Mouse (Mus musculus): ENCODE data around the gene Gck. TPM values are rescaled to one million over a fixed set of nuclear protein-coding genes. Genes with fewer than 3 reads are reported as not detected.

The Gck gene
- 1.7 TPM in 1 of 2 replicates, not detected in the other for polyA plus RNA-seq (2012; ENCODE audit: insufficient read depth, low replicate concordance)

DNA sequence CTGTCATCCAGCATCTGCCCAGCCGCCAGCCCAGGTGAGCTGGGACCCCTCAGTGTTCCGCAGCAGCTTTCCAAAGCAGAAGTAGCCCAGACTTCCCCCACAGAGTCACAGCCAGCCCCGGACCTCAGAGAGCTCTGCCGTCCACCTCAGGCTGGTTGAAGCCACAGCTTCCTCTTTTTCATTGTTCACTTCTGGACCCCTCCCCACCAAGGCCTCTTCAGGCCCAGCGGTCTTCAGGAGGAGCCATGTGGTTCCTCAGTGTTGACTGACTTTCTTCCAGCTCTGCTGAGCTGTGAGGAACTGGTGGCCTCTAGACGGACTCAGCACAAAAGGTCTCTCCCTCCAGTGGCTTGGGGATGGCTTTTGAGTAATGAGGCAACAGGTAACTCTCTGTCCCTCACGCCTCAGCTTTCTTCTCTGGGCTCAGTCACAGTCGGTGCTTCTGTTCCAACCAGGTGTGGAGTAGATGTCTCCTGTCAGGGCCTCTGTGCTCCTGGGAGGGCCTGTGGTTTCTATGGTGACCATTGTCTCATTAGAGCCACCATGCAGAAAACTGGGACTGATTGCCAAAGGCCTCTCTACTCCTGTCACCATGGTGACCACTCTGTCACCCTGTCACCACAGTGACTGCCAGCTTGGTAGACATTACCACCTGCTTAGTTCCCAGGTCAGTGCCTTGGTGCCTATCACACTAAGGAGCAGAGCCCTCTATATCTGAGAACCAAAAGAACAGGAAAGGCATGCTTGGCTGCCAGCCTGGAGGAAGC lies at the start of gene Gck:
Gene Gck, minus strand, starts transcription at position 496 of the 767 bp plus-strand sequence.
- Histone ChIP-seq H3K27me3 (replicated peaks) (peaks cover 12% of the 10 kb centered on the region), H3K36me3 (replicated peaks; ENCODE audit: low read length) (no peaks in the 10 kb centered on the region), H3K9me3 (no peaks in the 10 kb centered on the region), H3K4me3 (replicated peaks) (no peak within 1 kb of the TSS), H3K4me1 (peaks cover 36% of the 10 kb centered on the region)
- TF ChIP-seq FLI1 (IDR thresholded peaks at IDR 0.05; ENCODE audit: low read length), result no peak
- TF ChIP-seq GATA1 (IDR thresholded peaks at IDR 0.05; ENCODE audit: borderline replicate concordance, low read length), result no peak

GRCm38 (mm10) chr11:5998472-5998871 lies 48.6 kb upstream of the Gck start:
- Histone ChIP-seq H3K4me1 (peaks cover 35% of the 10 kb centered on the region), H3K36me3 (replicated peaks; ENCODE audit: low read length) (no peaks in the 10 kb centered on the region), H3K27me3 (replicated peaks) (peaks cover 37% of the 10 kb centered on the region), H3K4me3 (replicated peaks) (peak overlapping the region; percentile 29), H3K9me3 (no peaks in the 10 kb centered on the region)
- TF ChIP-seq FLI1 (IDR thresholded peaks at IDR 0.05; ENCODE audit: low read length), result no peak
- TF ChIP-seq GATA1 (IDR thresholded peaks at IDR 0.05; ENCODE audit: borderline replicate concordance, low read length), result no peak

GRCm38 (mm10) chr11:5995989-5996388 lies 46.1 kb upstream of the Gck start:
- H3K9me3 ChIP-seq, result no peaks in the 10 kb centered on the region
- H3K4me1 ChIP-seq, result peaks cover 38% of the 10 kb centered on the region
- peaks cover 43% of the 10 kb centered on the region for H3K27me3 ChIP-seq (replicated peaks)
- no peaks in the 10 kb centered on the region for H3K36me3 ChIP-seq (replicated peaks; ENCODE audit: low read length)
- H3K4me3 ChIP-seq (replicated peaks), result no peak overlapping the region
- TF ChIP-seq GATA1 (IDR thresholded peaks at IDR 0.05; ENCODE audit: borderline replicate concordance, low read length), result no peak
- no peak for TF ChIP-seq FLI1 (IDR thresholded peaks at IDR 0.05; ENCODE audit: low read length)

DNA sequence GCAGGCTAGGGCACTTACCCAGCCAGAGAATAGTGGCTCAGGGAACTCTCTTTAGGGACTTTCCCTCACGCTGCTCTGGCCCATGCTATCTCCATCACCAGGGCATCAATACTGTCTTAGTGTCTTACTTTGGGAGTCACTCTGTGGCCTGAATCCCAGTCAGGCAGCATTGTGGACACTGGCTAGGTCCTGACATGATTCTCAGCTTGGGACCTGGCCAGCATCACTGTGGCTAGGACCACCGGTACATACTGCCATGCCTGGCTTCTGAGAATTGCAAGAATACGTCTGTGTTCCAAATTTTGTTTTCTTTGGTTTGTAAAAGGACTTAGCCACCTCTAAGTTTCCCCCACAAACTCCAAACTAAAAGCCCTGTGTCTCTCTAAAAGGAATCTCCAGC lies 45.0 kb upstream of the Gck start:
- no peak for TF ChIP-seq FLI1 (IDR thresholded peaks at IDR 0.05; ENCODE audit: low read length)
- TF ChIP-seq GATA1 (IDR thresholded peaks at IDR 0.05; ENCODE audit: borderline replicate concordance, low read length), result no peak
- no peaks in the 10 kb centered on the region for H3K9me3 ChIP-seq
- H3K4me1 ChIP-seq, result peaks cover 28% of the 10 kb centered on the region
- H3K27me3 ChIP-seq (replicated peaks), result peaks cover 46% of the 10 kb centered on the region
- no peaks in the 10 kb centered on the region for H3K36me3 ChIP-seq (replicated peaks; ENCODE audit: low read length)
- H3K4me3 ChIP-seq (replicated peaks), result no peak overlapping the region

DNA sequence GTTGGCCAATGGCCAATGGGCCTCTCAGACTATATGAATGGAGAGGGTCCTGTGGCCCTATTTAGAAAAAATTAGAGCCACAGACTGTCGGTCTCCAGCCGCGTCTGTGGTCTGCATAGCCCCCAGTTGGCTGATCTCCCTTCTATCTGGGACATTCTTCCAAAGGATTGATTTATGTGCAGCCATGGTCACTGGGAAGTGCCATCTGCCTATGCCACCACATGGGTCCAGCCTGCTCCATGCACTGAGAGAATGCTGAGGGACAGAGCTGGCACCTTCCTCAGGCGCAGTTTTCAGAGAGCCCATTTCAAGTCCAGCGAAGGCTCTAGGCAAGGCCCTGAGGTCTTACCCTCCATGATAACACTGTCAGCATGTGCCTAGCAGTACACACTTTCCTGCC lies 44.3 kb upstream of the Gck start:
- Histone ChIP-seq H3K36me3 (replicated peaks; ENCODE audit: low read length) (no peaks in the 10 kb centered on the region), H3K9me3 (no peaks in the 10 kb centered on the region), H3K4me3 (replicated peaks) (no peak overlapping the region), H3K27me3 (replicated peaks) (peaks cover 52% of the 10 kb centered on the region), H3K4me1 (peaks cover 21% of the 10 kb centered on the region; the same call in 1 of the 2 replicates)
- no peak for TF ChIP-seq FLI1 (IDR thresholded peaks at IDR 0.05; ENCODE audit: low read length)
- TF ChIP-seq GATA1 (IDR thresholded peaks at IDR 0.05; ENCODE audit: borderline replicate concordance, low read length), result no peak

- Histone ChIP-seq H3K27me3 (replicated peaks) (peaks cover 78% of the 10 kb centered on the region), H3K4me1 (peaks cover 9% of the 10 kb centered on the region; the same call in 1 of the 2 replicates), H3K9me3 (no peaks in the 10 kb centered on the region), H3K4me3 (replicated peaks) (no peak overlapping the region), H3K36me3 (replicated peaks; ENCODE audit: low read length) (no peaks in the 10 kb centered on the region)
- TF ChIP-seq GATA1 (IDR thresholded peaks at IDR 0.05; ENCODE audit: borderline replicate concordance, low read length) (no peak), FLI1 (IDR thresholded peaks at IDR 0.05; ENCODE audit: low read length) (no peak)
Observed at GRCm38 (mm10) chr11:5990910-5991309, 41.0 kb upstream of the Gck start.

- H3K9me3 ChIP-seq, result peaks cover 2% of the 10 kb centered on the region; the same call in 1 of the 2 replicates
- no peaks in the 10 kb centered on the region for H3K36me3 ChIP-seq (replicated peaks; ENCODE audit: low read length)
- TF ChIP-seq GATA1 (IDR thresholded peaks at IDR 0.05; ENCODE audit: borderline replicate concordance, low read length) (no peak), FLI1 (IDR thresholded peaks at IDR 0.05; ENCODE audit: low read length) (no peak)
- H3K4me3 ChIP-seq (replicated peaks), result no peak overlapping the region
- peaks cover 9% of the 10 kb centered on the region; the same call in 1 of the 2 replicates for H3K4me1 ChIP-seq
- H3K27me3 ChIP-seq (replicated peaks), result peaks cover 77% of the 10 kb centered on the region
Observed at GRCm38 (mm10) chr11:5989954-5990593, 40.2 kb upstream of the Gck start.

- H3K4me1 ChIP-seq, result peaks cover 9% of the 10 kb centered on the region; the same call in 1 of the 2 replicates
- no peaks in the 10 kb centered on the region for H3K36me3 ChIP-seq (replicated peaks; ENCODE audit: low read length)
- H3K27me3 ChIP-seq (replicated peaks), result peaks cover 74% of the 10 kb centered on the region
- peaks cover 3% of the 10 kb centered on the region; the same call in 1 of the 2 replicates for H3K9me3 ChIP-seq
- H3K4me3 ChIP-seq (replicated peaks), result no peak overlapping the region
- TF ChIP-seq FLI1 (IDR thresholded peaks at IDR 0.05; ENCODE audit: low read length) (no peak), GATA1 (IDR thresholded peaks at IDR 0.05; ENCODE audit: borderline replicate concordance, low read length) (no peak)
Observed at GRCm38 (mm10) chr11:5988126-5988525, 38.2 kb upstream of the Gck start.

DNA sequence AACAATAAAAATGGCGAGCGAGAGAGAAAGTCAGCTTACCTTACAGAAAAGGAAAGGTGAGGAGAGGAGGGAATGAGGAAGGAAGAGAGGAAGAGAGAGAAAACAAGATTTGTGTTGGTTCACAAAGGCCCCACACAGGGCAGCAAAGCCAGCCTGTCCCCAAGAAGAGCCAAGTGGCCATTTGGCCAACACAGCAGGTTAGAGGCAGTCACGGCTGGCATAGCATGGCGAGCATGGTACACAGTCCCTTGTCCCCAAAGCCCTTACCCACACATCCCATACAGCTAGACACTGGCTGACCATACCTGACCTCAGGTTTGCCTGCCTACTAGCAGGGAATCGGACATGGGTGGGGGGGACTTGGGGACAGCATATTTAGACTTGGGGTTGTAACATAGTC lies 33.7 kb upstream of the Gck start:
- Histone ChIP-seq H3K9me3 (peaks cover 3% of the 10 kb centered on the region; the same call in 1 of the 2 replicates), H3K36me3 (replicated peaks; ENCODE audit: low read length) (no peaks in the 10 kb centered on the region)
- TF ChIP-seq GATA1 (IDR thresholded peaks at IDR 0.05; ENCODE audit: borderline replicate concordance, low read length), result no peak

GRCm38 (mm10) chr11:5981323-5981722 lies 31.4 kb upstream of the Gck start:
- H3K9me3 ChIP-seq, result peaks cover 3% of the 10 kb centered on the region; the same call in 1 of the 2 replicates
- TF ChIP-seq GATA1 (IDR thresholded peaks at IDR 0.05; ENCODE audit: borderline replicate concordance, low read length), result no peak
- TF ChIP-seq FLI1 (IDR thresholded peaks at IDR 0.05; ENCODE audit: low read length), result no peak
- H3K36me3 ChIP-seq (replicated peaks; ENCODE audit: low read length), result no peaks in the 10 kb centered on the region

More for the DNA sequence above, 33.7 kb upstream of the Gck start:
- H3K27me3 ChIP-seq (replicated peaks), result peaks cover 70% of the 10 kb centered on the region
- H3K4me3 ChIP-seq (replicated peaks), result no peak overlapping the region
- H3K4me1 ChIP-seq, result peaks cover 8% of the 10 kb centered on the region; the same call in 1 of the 2 replicates

More at GRCm38 (mm10) chr11:5981323-5981722, 31.4 kb upstream of the Gck start:
- peaks cover 9% of the 10 kb centered on the region; the same call in 1 of the 2 replicates for H3K4me1 ChIP-seq
- H3K27me3 ChIP-seq (replicated peaks), result peaks cover 64% of the 10 kb centered on the region
- H3K4me3 ChIP-seq (replicated peaks), result no peak overlapping the region
